Mouse (Mus musculus): ENCODE measurements around the gene Slfn9. TPM values are rescaled to one million over a fixed set of nuclear protein-coding genes. Genes with fewer than 3 reads are reported as not detected.
"Not testable (repeated sequence)": the region's sequence is repeated elsewhere in the genome, so short reads cannot be mapped to it uniquely, and the experiment has no call there.

Slfn9 gene
- polyA plus RNA-seq, 1 experiment = 0.22 TPM

DNA sequence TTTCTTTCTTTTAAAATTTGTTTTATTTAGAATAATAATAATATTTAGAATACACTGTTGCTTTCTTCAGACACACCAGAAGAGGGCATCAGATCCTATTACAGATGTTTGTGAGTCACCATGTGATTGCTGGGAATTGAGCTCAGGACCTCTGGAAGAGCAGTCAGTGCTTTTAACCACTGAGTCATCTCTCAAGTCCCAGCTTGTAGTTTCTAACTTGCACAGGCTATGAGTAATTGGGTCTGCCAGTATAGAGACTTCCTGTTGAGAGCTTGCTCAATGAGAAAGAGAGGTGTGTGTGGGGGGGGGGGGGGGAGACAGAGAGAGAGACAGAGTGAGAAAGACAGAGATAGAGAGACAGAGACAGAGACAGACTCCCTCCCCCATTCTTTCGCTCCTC lies 47.5 kb upstream of the Slfn9 start:
- no peak overlapping the region for H3ac ChIP-seq (ENCODE audit: control insufficient read depth, insufficient read length)
- H3K4me3 ChIP-seq = no peak overlapping the region
- H3K27me3 ChIP-seq (ENCODE audit: control insufficient read depth, insufficient read depth, insufficient read length) = no peaks in the 10 kb centered on the region
- no peaks in the 10 kb centered on the region for H3K79me2 ChIP-seq (ENCODE audit: control insufficient read depth, insufficient read depth)
- no peak for TF ChIP-seq REST (IDR thresholded peaks at IDR 0.05; ENCODE audit: insufficient read depth, insufficient read length)
- TF ChIP-seq MAX (IDR thresholded peaks at IDR 0.05; ENCODE audit: low read depth) = no peak
- TF ChIP-seq POLR2A (IDR thresholded peaks at IDR 0.05; ENCODE audit: insufficient read length, low read depth) = no peak
- no peak for TF ChIP-seq MYOG (IDR thresholded peaks at IDR 0.05; ENCODE audit: control insufficient read depth in 1 of 3, insufficient read depth in 1 of 3, insufficient read length in 2 of 3, low read depth in 2 of 3)
- TF ChIP-seq CEBPB (IDR thresholded peaks at IDR 0.05; ENCODE audit: insufficient read depth, poor library complexity, severe bottlenecking) = no peak
- no peaks in the 10 kb centered on the region for H3K36me3 ChIP-seq (ENCODE audit: control insufficient read depth, insufficient read depth)
- no peak overlapping the region for H3K4me2 ChIP-seq (ENCODE audit: low read depth)

DNA sequence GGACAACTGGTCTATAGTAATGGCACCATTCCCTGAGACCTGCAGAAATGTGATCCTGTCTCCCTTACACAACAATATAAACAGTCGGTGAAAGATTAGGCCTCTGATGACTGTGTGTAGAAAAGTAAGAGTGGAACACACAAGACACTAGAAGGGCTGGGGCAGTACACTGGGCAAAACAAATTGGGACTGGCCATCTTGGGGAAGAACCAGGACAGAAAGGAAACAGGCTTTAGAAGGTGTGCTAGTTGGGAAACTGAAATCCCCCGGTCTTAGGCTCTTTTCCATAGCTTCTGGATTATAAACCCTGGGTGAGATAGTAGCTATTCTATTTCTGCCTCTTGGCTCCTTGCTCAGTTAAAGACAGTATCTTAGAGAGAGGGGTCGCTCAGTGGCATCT lies 47.1 kb upstream of the Slfn9 start:
- H3K36me3 ChIP-seq (ENCODE audit: control insufficient read depth, insufficient read depth) = not testable (repeated sequence)

DNA sequence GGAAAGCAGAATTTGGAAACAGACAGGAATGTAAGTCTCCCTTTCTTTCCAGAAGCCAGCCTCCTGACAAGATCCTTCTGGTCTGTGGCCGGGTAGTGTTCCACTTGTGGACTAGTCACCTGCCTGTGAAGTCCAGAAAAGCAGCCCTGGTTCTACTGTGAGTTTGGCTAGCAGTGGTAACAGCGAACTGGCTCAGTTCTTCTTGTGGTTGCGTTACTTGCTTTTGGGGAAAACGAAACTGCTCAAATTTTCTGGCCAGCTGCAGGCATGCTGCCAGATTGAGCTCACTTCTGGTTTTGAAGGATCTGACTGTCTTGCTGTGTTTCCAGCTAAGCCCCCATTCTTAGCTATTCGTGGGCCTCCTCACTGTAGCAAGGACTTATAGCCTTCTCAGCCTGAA lies 29.0 kb upstream of the Slfn9 start, which contains the start of gene Slfn8:
Slfn8 (minus strand) TSS at position 190 of the 400 bp plus-strand sequence.
- no peak for TF ChIP-seq MYOG (IDR thresholded peaks at IDR 0.05; ENCODE audit: control insufficient read depth in 1 of 3, insufficient read depth in 1 of 3, insufficient read length in 2 of 3, low read depth in 2 of 3)
- no peak for TF ChIP-seq REST (IDR thresholded peaks at IDR 0.05; ENCODE audit: insufficient read depth, insufficient read length)
- TF ChIP-seq TCF3 (IDR thresholded peaks at IDR 0.05; ENCODE audit: insufficient read length, low read depth) = no peak
- no peak for TF ChIP-seq CEBPB (IDR thresholded peaks at IDR 0.05; ENCODE audit: insufficient read depth, poor library complexity, severe bottlenecking)
- TF ChIP-seq POLR2A (IDR thresholded peaks at IDR 0.05; ENCODE audit: insufficient read length, low read depth) = no peak
- TF ChIP-seq SRF (IDR thresholded peaks at IDR 0.05; ENCODE audit: control insufficient read depth, insufficient read length, low read depth) = no peak
- TF ChIP-seq TCF12 (IDR thresholded peaks at IDR 0.05; ENCODE audit: insufficient read depth, poor library complexity, severe bottlenecking) = no peak
- no peak for TF ChIP-seq MAX (IDR thresholded peaks at IDR 0.05; ENCODE audit: low read depth)
- no peak for TF ChIP-seq E2F4 (IDR thresholded peaks at IDR 0.05; ENCODE audit: insufficient read depth)
- TF ChIP-seq POLR2AphosphoS2 (IDR thresholded peaks at IDR 0.05; ENCODE audit: insufficient read length, low read depth) = no peak
- no peaks in the 10 kb centered on the region for H3K79me2 ChIP-seq (ENCODE audit: control insufficient read depth, insufficient read depth)
- peak within 1 kb of the TSS; percentile 30 for H3K4me2 ChIP-seq (ENCODE audit: low read depth)
- H3K27me3 ChIP-seq (ENCODE audit: control insufficient read depth, insufficient read depth, insufficient read length) = no peaks in the 10 kb centered on the region
- H3ac ChIP-seq (ENCODE audit: control insufficient read depth, insufficient read length) = no peak within 1 kb of the TSS
- H3K4me3 ChIP-seq = peak within 1 kb of the TSS; percentile 11
- no peaks in the 10 kb centered on the region for H3K36me3 ChIP-seq (ENCODE audit: control insufficient read depth, insufficient read depth)

More for the DNA sequence above, 47.1 kb upstream of the Slfn9 start:
- H3K4me3 ChIP-seq; H3ac ChIP-seq (ENCODE audit: control insufficient read depth, insufficient read length); H3K27me3 ChIP-seq (ENCODE audit: control insufficient read depth, insufficient read depth, insufficient read length); H3K79me2 ChIP-seq (ENCODE audit: control insufficient read depth, insufficient read depth); H3K4me2 ChIP-seq (ENCODE audit: low read depth): not testable (repeated sequence)

DNA sequence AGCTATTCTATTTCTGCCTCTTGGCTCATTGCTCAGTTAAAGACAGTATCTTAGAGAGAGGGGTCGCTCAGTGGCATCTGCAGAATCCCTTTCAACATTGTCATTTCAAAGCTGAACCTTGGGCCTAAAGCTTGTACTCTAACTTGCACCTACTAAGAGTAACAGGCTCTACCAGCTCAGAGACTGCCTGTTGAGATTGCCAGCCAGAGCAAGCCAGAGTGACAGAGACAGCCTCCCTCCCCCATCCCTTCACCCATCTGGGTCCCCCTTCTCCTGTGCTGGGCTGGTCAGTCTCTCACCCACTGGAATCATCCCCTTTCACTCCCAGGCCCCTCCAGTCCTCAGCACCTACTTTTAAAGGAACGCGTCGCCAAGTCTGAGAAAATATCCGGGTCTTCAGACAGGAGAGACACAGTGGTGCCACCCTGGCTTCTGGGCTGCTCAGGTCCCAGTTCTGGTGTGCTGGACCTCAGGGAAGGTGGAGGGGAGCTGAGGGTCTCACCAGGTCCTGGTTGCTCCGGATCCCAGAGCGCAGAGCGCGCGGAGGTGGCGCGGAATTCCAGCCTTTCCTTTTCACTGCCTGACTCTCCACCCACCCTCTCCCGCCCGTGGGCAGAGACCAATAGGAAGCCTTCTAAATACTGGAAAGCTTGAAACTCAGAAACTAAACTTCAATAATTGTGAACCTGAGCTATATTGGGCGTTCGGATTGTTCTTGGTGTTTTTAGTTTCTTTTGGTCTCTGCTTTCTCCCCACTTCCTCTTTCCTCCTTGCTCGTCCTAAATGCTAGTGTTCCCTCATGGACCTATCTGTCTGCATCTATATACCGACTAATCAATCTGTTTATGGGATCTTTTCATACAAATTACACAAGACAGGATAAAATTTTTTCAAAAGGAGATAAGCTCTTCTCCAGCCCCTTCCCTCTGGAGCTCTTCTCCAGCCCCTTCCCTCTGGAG lies 28.2 kb upstream of the Slfn9 start:
- peak overlapping the region; percentile 11 for H3K4me3 ChIP-seq
- not testable (repeated sequence) for H3K36me3 ChIP-seq (ENCODE audit: control insufficient read depth, insufficient read depth); H3K79me2 ChIP-seq (ENCODE audit: control insufficient read depth, insufficient read depth); H3K27me3 ChIP-seq (ENCODE audit: control insufficient read depth, insufficient read depth, insufficient read length); H3ac ChIP-seq (ENCODE audit: control insufficient read depth, insufficient read length)
- H3K4me2 ChIP-seq (ENCODE audit: low read depth) = peak overlapping the region; percentile 30

DNA sequence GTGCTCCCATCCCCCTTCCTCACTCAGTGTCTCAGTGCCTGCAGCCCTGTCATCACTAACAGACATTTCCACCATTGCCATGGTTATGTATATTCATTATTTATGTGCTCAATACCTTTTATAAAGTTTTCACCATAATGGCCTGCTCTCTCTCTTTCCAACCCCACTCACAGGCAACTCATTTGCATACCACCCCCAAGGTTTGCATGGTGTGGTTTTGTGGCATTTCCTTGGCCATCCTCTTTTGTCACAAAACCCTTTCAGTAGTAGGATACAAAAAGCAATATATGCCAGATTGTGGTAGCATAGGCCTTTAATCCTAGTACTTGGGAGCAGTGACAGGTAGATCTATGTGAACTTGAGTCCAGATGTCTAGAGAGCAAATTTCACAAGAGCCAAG lies 24.5 kb upstream of the Slfn9 start:
- Histone ChIP-seq H3K79me2 (ENCODE audit: control insufficient read depth, insufficient read depth) (no peaks in the 10 kb centered on the region), H3K4me2 (ENCODE audit: low read depth) (no peak overlapping the region), H3ac (ENCODE audit: control insufficient read depth, insufficient read length) (no peak overlapping the region), H3K4me3 (no peak overlapping the region), H3K36me3 (ENCODE audit: control insufficient read depth, insufficient read depth) (no peaks in the 10 kb centered on the region), H3K27me3 (ENCODE audit: control insufficient read depth, insufficient read depth, insufficient read length) (no peaks in the 10 kb centered on the region)
- no peak for TF ChIP-seq MAX (IDR thresholded peaks at IDR 0.05; ENCODE audit: low read depth)
- TF ChIP-seq REST (IDR thresholded peaks at IDR 0.05; ENCODE audit: insufficient read depth, insufficient read length) = no peak
- TF ChIP-seq MYOD1 (IDR thresholded peaks at IDR 0.05; ENCODE audit: control insufficient read depth in 1 of 3, insufficient read length in 2 of 3, low read depth in 2 of 3) = no peak
- no peak for TF ChIP-seq POLR2A (IDR thresholded peaks at IDR 0.05; ENCODE audit: insufficient read length, low read depth)

DNA sequence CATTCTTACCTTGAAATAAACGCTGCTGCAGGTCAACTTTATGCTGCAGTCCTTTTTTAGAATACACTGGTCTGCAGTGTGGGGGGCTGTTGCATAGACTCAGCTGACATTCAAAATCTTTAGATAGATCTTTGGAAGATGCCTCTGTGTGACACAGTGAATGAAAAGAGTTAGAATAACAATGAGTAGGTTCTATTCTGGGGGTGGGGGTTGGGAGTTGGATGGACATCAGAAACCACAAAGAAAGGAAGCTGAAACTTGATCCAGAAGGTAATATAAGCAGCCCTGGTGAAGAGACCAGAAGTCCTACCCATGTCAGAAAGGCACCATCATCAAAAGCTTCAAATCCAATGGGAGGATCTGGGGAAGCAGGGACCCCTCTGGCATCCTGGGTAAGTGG lies 21.7 kb upstream of the Slfn9 start:
- TF ChIP-seq E2F4 (IDR thresholded peaks at IDR 0.05; ENCODE audit: insufficient read depth) (no peak), SRF (IDR thresholded peaks at IDR 0.05; ENCODE audit: control insufficient read depth, insufficient read length, low read depth) (no peak), POLR2A (IDR thresholded peaks at IDR 0.05; ENCODE audit: insufficient read length, low read depth) (no peak)
- no peak overlapping the region for H3ac ChIP-seq (ENCODE audit: control insufficient read depth, insufficient read length)
- no peaks in the 10 kb centered on the region for H3K79me2 ChIP-seq (ENCODE audit: control insufficient read depth, insufficient read depth)
- no peak overlapping the region for H3K4me2 ChIP-seq (ENCODE audit: low read depth)
- no peak overlapping the region for H3K4me3 ChIP-seq
- H3K36me3 ChIP-seq (ENCODE audit: control insufficient read depth, insufficient read depth) = no peaks in the 10 kb centered on the region
- H3K27me3 ChIP-seq (ENCODE audit: control insufficient read depth, insufficient read depth, insufficient read length) = no peaks in the 10 kb centered on the region

DNA sequence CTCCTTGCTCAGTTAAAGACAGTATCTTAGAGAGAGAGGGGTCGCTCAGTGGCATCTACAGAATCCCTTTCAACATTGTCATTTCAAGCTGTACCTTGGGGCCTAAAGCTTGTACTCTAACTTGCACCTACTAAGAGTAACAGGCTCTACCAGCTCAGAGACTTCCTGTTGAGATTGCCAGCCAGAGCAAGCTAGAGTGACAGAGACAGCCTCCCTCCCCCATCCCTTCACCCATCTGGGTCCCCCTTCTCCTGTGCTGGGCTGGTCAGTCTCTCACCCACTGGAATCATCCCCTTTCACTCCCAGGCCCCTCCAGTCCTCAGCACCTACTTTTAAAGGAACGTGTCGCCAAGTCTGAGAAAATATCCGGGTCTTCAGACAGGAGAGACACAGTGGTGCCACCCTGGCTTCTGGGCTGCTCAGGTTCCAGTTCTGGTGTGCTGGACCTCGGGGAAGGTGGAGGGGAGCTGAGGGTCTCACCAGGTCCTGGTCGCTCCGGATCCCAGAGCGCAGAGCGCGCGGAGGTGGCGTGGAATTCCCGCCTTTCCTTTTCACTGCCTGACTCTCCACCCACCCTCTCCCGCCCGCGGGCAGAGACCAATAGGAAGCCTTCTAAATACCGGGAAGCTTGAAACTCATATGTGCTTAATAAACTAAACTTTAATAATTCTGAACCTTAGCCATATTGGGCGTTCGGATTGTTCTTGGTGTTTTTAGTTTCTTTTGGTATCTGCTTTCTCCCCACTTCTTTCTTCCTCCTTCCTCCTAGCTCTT lies 831 bp downstream of the Slfn9 start:
- not testable (repeated sequence) for H3K36me3 ChIP-seq (ENCODE audit: control insufficient read depth, insufficient read depth); H3K79me2 ChIP-seq (ENCODE audit: control insufficient read depth, insufficient read depth); H3K27me3 ChIP-seq (ENCODE audit: control insufficient read depth, insufficient read depth, insufficient read length); H3ac ChIP-seq (ENCODE audit: control insufficient read depth, insufficient read length)
- Histone ChIP-seq H3K4me3 (peak overlapping the region; percentile 28), H3K4me2 (ENCODE audit: low read depth) (peak overlapping the region; percentile 78)
